In the genomic region with DNA sequence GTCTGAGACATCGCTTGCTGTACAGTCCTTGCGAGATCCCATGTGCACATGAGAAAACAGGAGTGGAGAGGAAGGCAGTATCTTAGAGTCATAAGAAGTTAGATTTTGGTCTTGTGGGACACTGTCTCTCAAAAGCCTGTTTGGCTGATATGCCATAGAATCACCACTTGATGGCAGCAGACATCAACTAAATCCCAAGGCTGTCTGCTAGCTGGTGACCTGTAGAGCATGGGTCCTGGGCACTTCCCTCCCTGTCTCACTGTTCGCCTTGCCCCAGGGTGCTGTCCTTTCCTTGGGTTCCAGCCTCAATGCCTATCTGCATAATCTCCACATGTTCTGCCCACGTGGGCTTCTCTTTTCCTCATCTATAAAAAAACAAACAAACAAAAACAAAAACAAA, we compare ENCODE assay signal across 8 mouse cellular contexts. TPM values are rescaled to one million over a fixed set of nuclear protein-coding genes. Genes with fewer than 3 reads are reported as not detected.
A peak's percentile ranks its signal among the peaks of the same experiment; 100 is the strongest.
DNase-seq lines count a peak whose midpoint lies in the region; ATAC-seq lines count a peak whose summit lies in the region.

No protein-coding gene starts in this region.

- peak; percentile 34 for DNase-seq in layer of hippocampus, adult 11-12 months (ENCODE audit: low spot score)
- no peak for DNase-seq in layer of hippocampus, postnatal 25 days (ENCODE audit: extremely low spot score in 1 of 2, low spot score in 1 of 2)
- DNase-seq in ZHBTc4 (ENCODE audit: low read depth, low spot score) = peak; percentile 66
- DNase-seq in embryonic facial prominence, embryonic 10.5 days (ENCODE audit: low spot score) = peak; percentile 56
- DNase-seq in left cerebral cortex, postnatal 25 days (ENCODE audit: low spot score in 2 of 2) = peak; percentile 23 to 51

- no peak overlapping the region for H3K9ac ChIP-seq in hindbrain, embryonic 16.5 days (ENCODE audit: low read depth, low read length)

- intact Hi-C loops in left cerebral cortex, postnatal 25 days (cut with DNase I) = loop anchor here (1.0 to 10.0 kb wide), 7 partner anchors 82 to 787 kb away; no protein-coding TSS in a partner anchor

- WGBS in embryonic facial prominence, embryonic 10.5 days = 35% methylated on average over 4 of the region's 4 CpGs
- WGBS in hindbrain, embryonic 16.5 days = 30% methylated on average over 4 of the region's 4 CpGs

- no peaks in the 10 kb centered on the region for H3K36me3 ChIP-seq in embryonic facial prominence, embryonic 10.5 days (replicated peaks)
- H3K36me3 ChIP-seq in hindbrain, embryonic 16.5 days (ENCODE audit: control insufficient read depth, insufficient read depth, low read length) = no peaks in the 10 kb centered on the region

- H3K4me1 ChIP-seq in embryonic facial prominence, embryonic 10.5 days = peaks cover 18% of the 10 kb centered on the region
- peaks cover 3% of the 10 kb centered on the region; the same call in 1 of the 2 replicates for H3K4me1 ChIP-seq in hindbrain, embryonic 16.5 days (ENCODE audit: control insufficient read depth, insufficient read depth, low read depth, low read length)

- H3K9me3 ChIP-seq in embryonic facial prominence, embryonic 10.5 days = no peaks in the 10 kb centered on the region
- no peaks in the 10 kb centered on the region for H3K9me3 ChIP-seq in hindbrain, embryonic 16.5 days (ENCODE audit: control insufficient read depth, low read length)

- peak; percentile 73 for ATAC-seq in hindbrain, embryonic 16.5 days
- ATAC-seq in monocyte, adult 5-6 weeks (replicated peaks; ENCODE audit: insufficient number of reproducible peaks, low FRiP score, low TSS enrichment, poor library complexity, severe bottlenecking) = peak; percentile 61
- ATAC-seq in erythroblast, adult 5-6 weeks (replicated peaks; ENCODE audit: low FRiP score, poor library complexity, severe bottlenecking) = no peak

- H3K27ac ChIP-seq in embryonic facial prominence, embryonic 10.5 days (replicated peaks) = no peak overlapping the region
- no peak overlapping the region for H3K27ac ChIP-seq in hindbrain, embryonic 16.5 days (ENCODE audit: low read depth, low read length)

- H3K27me3 ChIP-seq in embryonic facial prominence, embryonic 10.5 days (replicated peaks; ENCODE audit: low read depth, poor library complexity, severe bottlenecking) = no peaks in the 10 kb centered on the region
- peaks cover 6% of the 10 kb centered on the region; the same call in 1 of the 2 replicates for H3K27me3 ChIP-seq in hindbrain, embryonic 16.5 days (replicated peaks; ENCODE audit: control insufficient read depth, insufficient read depth, low read length)

- no peak overlapping the region for H3K4me3 ChIP-seq in embryonic facial prominence, embryonic 10.5 days
- no peak overlapping the region for H3K4me3 ChIP-seq in hindbrain, embryonic 16.5 days (ENCODE audit: low read length)

- peak overlapping the region; percentile 33; the same call in 1 of the 2 replicates for H3K4me2 ChIP-seq in hindbrain, embryonic 16.5 days (ENCODE audit: low read length)

RNA-seq across cellular contexts. Expression of gene Il9, which starts 6.7 kb away (rescaled TPM):
- total RNA-seq in layer of hippocampus, postnatal 25 days (2021) = not detected
- not detected in 2 replicates for polyA plus RNA-seq in embryonic facial prominence, embryonic 10.5 days (2016; fragmentation: Nextera tagmentation; extraction: Ambion mirVana)
- not detected in 2 replicates for polyA plus RNA-seq in hindbrain, embryonic 16.5 days (2015; fragmentation: Nextera tagmentation; extraction: Ambion mirVana)
- not detected for total RNA-seq in left cerebral cortex, postnatal 25 days (2021)
- total RNA-seq in monocyte, adult 5-6 weeks (2017) = not detected in 3 replicates
- not detected in 2 replicates for total RNA-seq in erythroblast, adult 5-6 weeks (2015; ENCODE audit: low replicate concordance)
- not detected in 2 replicates for total RNA-seq in erythroblast, adult 5-6 weeks (2017; ENCODE audit: low replicate concordance)

RNA-seq across cellular contexts. Expression of gene Slc25a48, which starts 37.2 kb away (rescaled TPM):
- not detected for total RNA-seq in layer of hippocampus, postnatal 25 days (2021)
- polyA plus RNA-seq in embryonic facial prominence, embryonic 10.5 days (2016; fragmentation: Nextera tagmentation; extraction: Ambion mirVana) = not detected in 2 replicates
- polyA plus RNA-seq in hindbrain, embryonic 16.5 days (2015; fragmentation: Nextera tagmentation; extraction: Ambion mirVana) = 0.06 TPM in 1 of 2 replicates, not detected in the other
- total RNA-seq in left cerebral cortex, postnatal 25 days (2021) = under 1 TPM in 1 of 2 experiments, not detected in 1; 0.14 TPM
- not detected in 3 replicates for total RNA-seq in monocyte, adult 5-6 weeks (2017)
- total RNA-seq in erythroblast, adult 5-6 weeks (2015; ENCODE audit: low replicate concordance) = not detected in 2 replicates
- not detected in 2 replicates for total RNA-seq in erythroblast, adult 5-6 weeks (2017; ENCODE audit: low replicate concordance)

RNA-seq across cellular contexts. Expression of gene Fbxl21, which starts 46.9 kb away (rescaled TPM):
- 1 to 10 TPM; 5.4 to 5.6 TPM for total RNA-seq in layer of hippocampus, postnatal 25 days (2021)
- 1.3 TPM in 2 replicates for polyA plus RNA-seq in embryonic facial prominence, embryonic 10.5 days (2016; fragmentation: Nextera tagmentation; extraction: Ambion mirVana)
- polyA plus RNA-seq in hindbrain, embryonic 16.5 days (2015; fragmentation: Nextera tagmentation; extraction: Ambion mirVana) = 2.9 and 4.6 TPM in 2 replicates
- 1 to 10 TPM; 4.0 to 7.3 TPM for total RNA-seq in left cerebral cortex, postnatal 25 days (2021)
- total RNA-seq in monocyte, adult 5-6 weeks (2017) = 0.57 TPM in 1 of 3 replicates, not detected in the others
- total RNA-seq in erythroblast, adult 5-6 weeks (2015; ENCODE audit: low replicate concordance) = not detected in 2 replicates
- not detected in 2 replicates for total RNA-seq in erythroblast, adult 5-6 weeks (2017; ENCODE audit: low replicate concordance)

RNA-seq across cellular contexts. Expression of gene Gm3045, which starts 49.0 kb away (rescaled TPM):
- total RNA-seq in layer of hippocampus, postnatal 25 days (2021) = not detected
- not detected in 2 replicates for polyA plus RNA-seq in embryonic facial prominence, embryonic 10.5 days (2016; fragmentation: Nextera tagmentation; extraction: Ambion mirVana)
- polyA plus RNA-seq in hindbrain, embryonic 16.5 days (2015; fragmentation: Nextera tagmentation; extraction: Ambion mirVana) = not detected in 2 replicates
- total RNA-seq in left cerebral cortex, postnatal 25 days (2021) = not detected
- total RNA-seq in monocyte, adult 5-6 weeks (2017) = not detected in 3 replicates
- not detected in 2 replicates for total RNA-seq in erythroblast, adult 5-6 weeks (2015; ENCODE audit: low replicate concordance)
- total RNA-seq in erythroblast, adult 5-6 weeks (2017; ENCODE audit: low replicate concordance) = not detected in 2 replicates

Comparison
In these comparisons a context has a peak if more than half of its experiments do, and no peak if none do; other contexts are left out.
1. DNase-seq: peak in layer of hippocampus, adult 11-12 months (single experiment), ZHBTc4 (single experiment), embryonic facial prominence, embryonic 10.5 days (single experiment) and left cerebral cortex, postnatal 25 days (2 of 2); none in layer of hippocampus, postnatal 25 days (0 of 2).